Mouse (Mus musculus) MEL (cell line): ENCODE data around the gene Mns1. TPM values are rescaled to one million over a fixed set of nuclear protein-coding genes. Genes with fewer than 3 reads are reported as not detected.
A peak's percentile ranks its signal among the peaks of the same experiment; 100 is the strongest.

Experiments
- DNase-seq: peaks from one replicate; pipeline ENCODE4 v3.0.0; 2011; ENCODE audit warnings: low read depth, low spot score
- H3K27ac ChIP-seq: 2 replicates; pipeline ENCODE4 v1.5.1; 2012; ENCODE audit warnings: low read depth, mild to moderate bottlenecking, control low read depth, low read length, moderate library complexity; ENCODE audit not compliant: control insufficient read depth
- H3K27me3 ChIP-seq, 2 experiments: fragments of 150-350 bp in 1 of 2; sonication (generic) in 1 of 2; 2 replicates each; pipeline ENCODE4 v1.6.1; 2012; ENCODE audit warnings: low read length in 2 of 2, mild to moderate bottlenecking in 2 of 2, improper control_type of control experiment in 1 of 2, moderate library complexity in 1 of 2; ENCODE audit not compliant: insufficient read depth in 2 of 2, control insufficient read depth in 1 of 2
- H3K36me3 ChIP-seq, 2 experiments: 2 replicates each; pipeline ENCODE4 v1.6.1; 2012 to 2014; ENCODE audit warnings: low read length in 2 of 2, improper control_type of control experiment in 1 of 2, inconsistent platforms in 1 of 2, mild to moderate bottlenecking in 1 of 2; ENCODE audit not compliant: insufficient read depth in 2 of 2, control insufficient read depth in 1 of 2
- H3K4me1 ChIP-seq, 2 experiments: fragments of 150-350 bp in 1 of 2; sonication (generic) in 1 of 2; 2 replicates each; pipeline ENCODE4 v1.6.1; 2012; ENCODE audit warnings: low read length in 2 of 2, improper control_type of control experiment in 1 of 2, mild to moderate bottlenecking in 1 of 2; ENCODE audit not compliant: insufficient read depth in 2 of 2, control insufficient read depth in 1 of 2
- H3K4me3 ChIP-seq, 2 experiments: fragments of 150-350 bp in 1 of 2; sonication (generic) in 1 of 2; 2 replicates each; pipeline ENCODE4 v1.5.1; 2012; ENCODE audit warnings: low read depth in 2 of 2, low read length in 2 of 2, mild to moderate bottlenecking in 2 of 2, moderate library complexity in 2 of 2, control low read depth in 1 of 2, improper control_type of control experiment in 1 of 2; ENCODE audit not compliant: control insufficient read depth in 1 of 2, insufficient read depth in 1 of 2
- H3K79me2 ChIP-seq: 2 replicates; pipeline ENCODE4 v1.6.1; 2012; ENCODE audit warnings: mild to moderate bottlenecking, low read length, moderate library complexity; ENCODE audit not compliant: control insufficient read depth, poor library complexity, insufficient read depth
- H3K9ac ChIP-seq: 2 replicates; pipeline ENCODE4 v1.6.1; 2012; ENCODE audit warnings: low read depth, mild to moderate bottlenecking, control low read depth, low read length, moderate library complexity; ENCODE audit not compliant: control insufficient read depth, poor library complexity, severe bottlenecking
- H3K9me3 ChIP-seq: fragments of 150-350 bp; sonication (generic); replicated peaks from 2 replicates; pipeline ENCODE4 v1.6.1; 2012; ENCODE audit warnings: mild to moderate bottlenecking, low read length, improper control_type of control experiment, moderate library complexity; ENCODE audit not compliant: insufficient read depth
- CHD1 ChIP-seq: IDR thresholded peaks from 2 replicates; pipeline ENCODE4 v1.6.1; 2012; ENCODE audit warnings: low read depth, mild to moderate bottlenecking, inconsistent platforms, low read length, improper control_type of control experiment
- CHD2 ChIP-seq: IDR thresholded peaks from 2 replicates; pipeline ENCODE4 v1.6.1; 2011; ENCODE audit warnings: low read length, improper control_type of control experiment
- CTCF ChIP-seq, 3 experiments: IDR thresholded peaks in 2 of 3; conservative IDR thresholded peaks in 1 of 3; 2 replicates each; pipeline ENCODE4 v1.5.1; 2011 to 2012; ENCODE audit warnings: low read length in 3 of 3, low read depth in 2 of 3, mild to moderate bottlenecking in 2 of 3, improper control_type of control experiment in 1 of 3, inconsistent platforms in 1 of 3, mixed read lengths in 1 of 3, moderate library complexity in 1 of 3; ENCODE audit not compliant: control insufficient read depth in 1 of 3, insufficient read depth in 1 of 3, poor library complexity in 1 of 3, severe bottlenecking in 1 of 3
- E2F4 ChIP-seq: IDR thresholded peaks from 2 replicates; pipeline ENCODE4 v1.6.1; 2011; ENCODE audit warnings: low read depth, low read length, improper control_type of control experiment, borderline replicate concordance
- ELF1 ChIP-seq: IDR thresholded peaks from 2 replicates; pipeline ENCODE4 v1.6.1; 2014; ENCODE audit warnings: low read depth, mild to moderate bottlenecking, inconsistent platforms, low read length, improper control_type of control experiment, moderate library complexity
- EP300 ChIP-seq, 2 experiments: IDR thresholded peaks; 2 replicates each; pipeline ENCODE4 v1.6.1; 2011; ENCODE audit warnings: improper control_type of control experiment in 2 of 2, low read length in 2 of 2, low read depth in 1 of 2, mild to moderate bottlenecking in 1 of 2
- ETS1 ChIP-seq: IDR thresholded peaks from 2 replicates; pipeline ENCODE4 v1.6.1; 2012; ENCODE audit warnings: low read depth, mild to moderate bottlenecking, inconsistent platforms, low read length, improper control_type of control experiment, moderate library complexity
- GABPA ChIP-seq: IDR thresholded peaks from 2 replicates; pipeline ENCODE4 v1.6.1; 2012; ENCODE audit warnings: low read depth, mild to moderate bottlenecking, inconsistent platforms, low read length, improper control_type of control experiment, moderate library complexity
- GATA1 ChIP-seq: IDR thresholded peaks from 2 replicates; pipeline ENCODE4 v1.6.1; 2011; ENCODE audit warnings: low read depth, low read length, improper control_type of control experiment
- HCFC1 ChIP-seq: IDR thresholded peaks from 2 replicates; pipeline ENCODE4 v1.6.1; 2012; ENCODE audit warnings: low read depth, mild to moderate bottlenecking, inconsistent platforms, low read length, improper control_type of control experiment, moderate library complexity
- JUND ChIP-seq: IDR thresholded peaks from 2 replicates; pipeline ENCODE4 v1.6.1; 2011; ENCODE audit warnings: low read depth, mild to moderate bottlenecking, improper control_type of control experiment, low read length
- KAT2A ChIP-seq: conservative IDR thresholded peaks from 2 replicates; pipeline ENCODE4 v1.6.1; 2012; ENCODE audit warnings: low read depth, low read length, improper control_type of control experiment, inconsistent platforms
- MAX ChIP-seq: IDR thresholded peaks from 2 replicates; pipeline ENCODE4 v1.6.1; 2011; ENCODE audit warnings: low read length, improper control_type of control experiment
- MAZ ChIP-seq: IDR thresholded peaks from 2 replicates; pipeline ENCODE4 v1.6.1; 2012; ENCODE audit warnings: low read depth, mild to moderate bottlenecking, inconsistent platforms, low read length, improper control_type of control experiment
- MEF2A ChIP-seq: IDR thresholded peaks from 2 replicates; pipeline ENCODE4 v1.6.1; 2014; ENCODE audit warnings: low read depth, mild to moderate bottlenecking, inconsistent platforms, low read length, improper control_type of control experiment; ENCODE audit not compliant: poor library complexity, insufficient replicate concordance, severe bottlenecking; ENCODE audit errors: extremely low read depth
- MXI1 ChIP-seq: IDR thresholded peaks from 2 replicates; pipeline ENCODE4 v1.6.1; 2011; ENCODE audit warnings: mild to moderate bottlenecking, low read depth, low read length, improper control_type of control experiment
- MYB ChIP-seq: IDR thresholded peaks from 2 replicates; pipeline ENCODE4 v1.6.1; 2011; ENCODE audit warnings: mild to moderate bottlenecking, low read depth, low read length, improper control_type of control experiment
- MYC ChIP-seq: IDR thresholded peaks from 2 replicates; pipeline ENCODE4 v1.6.1; 2011; ENCODE audit warnings: low read depth, mild to moderate bottlenecking, low read length, improper control_type of control experiment, moderate library complexity
- NRF1 ChIP-seq: IDR thresholded peaks from 2 replicates; pipeline ENCODE4 v1.6.1; 2014; ENCODE audit warnings: low read depth, mild to moderate bottlenecking, inconsistent platforms, low read length, improper control_type of control experiment, moderate library complexity; ENCODE audit not compliant: poor library complexity, insufficient read depth, severe bottlenecking
- POLR2A ChIP-seq, 2 experiments: IDR thresholded peaks; 2 replicates each; pipeline ENCODE4 v1.6.1; 2011 to 2012; ENCODE audit warnings: low read length in 2 of 2, mild to moderate bottlenecking in 2 of 2, control low read depth in 1 of 2, improper control_type of control experiment in 1 of 2, low read depth in 1 of 2, moderate library complexity in 1 of 2; ENCODE audit not compliant: control insufficient read depth in 1 of 2, insufficient read depth in 1 of 2, poor library complexity in 1 of 2
- POLR2AphosphoS2 ChIP-seq: IDR thresholded peaks from 2 replicates; pipeline ENCODE4 v1.6.1; 2011; ENCODE audit warnings: low read length, improper control_type of control experiment
- RCOR1 ChIP-seq: IDR thresholded peaks from 2 replicates; pipeline ENCODE4 v1.6.1; 2012; ENCODE audit warnings: low read depth, mild to moderate bottlenecking, inconsistent platforms, low read length, improper control_type of control experiment
- SMC3 ChIP-seq: IDR thresholded peaks from 2 replicates; pipeline ENCODE4 v1.6.1; 2011; ENCODE audit warnings: low read depth, low read length, improper control_type of control experiment
- TBP ChIP-seq: IDR thresholded peaks from 2 replicates; pipeline ENCODE4 v1.8.0; 2011; ENCODE audit warnings: low read depth, low read length, improper control_type of control experiment
- TCF12 ChIP-seq: IDR thresholded peaks from 2 replicates; pipeline ENCODE4 v1.6.1; 2014; ENCODE audit warnings: low read depth, mild to moderate bottlenecking, inconsistent platforms, low read length, improper control_type of control experiment, moderate library complexity
- USF1 ChIP-seq: IDR thresholded peaks from 2 replicates; pipeline ENCODE4 v1.6.1; 2014; ENCODE audit warnings: low read depth, mild to moderate bottlenecking, inconsistent platforms, low read length, improper control_type of control experiment, moderate library complexity
- USF2 ChIP-seq, 2 experiments: IDR thresholded peaks; 2 replicates each; pipeline ENCODE4 v1.6.1; 2011 to 2012; ENCODE audit warnings: improper control_type of control experiment in 2 of 2, low read length in 2 of 2, borderline replicate concordance in 1 of 2, inconsistent platforms in 1 of 2, low read depth in 1 of 2, mild to moderate bottlenecking in 1 of 2; ENCODE audit not compliant: insufficient read depth in 1 of 2
- ZMIZ1 ChIP-seq: IDR thresholded peaks from 2 replicates; pipeline ENCODE4 v1.6.1; 2012; ENCODE audit warnings: low read depth, mild to moderate bottlenecking, inconsistent platforms, low read length, improper control_type of control experiment, moderate library complexity
- ZNF384 ChIP-seq: IDR thresholded peaks from 2 replicates; pipeline ENCODE4 v1.6.1; 2012; ENCODE audit warnings: low read depth, mild to moderate bottlenecking, inconsistent platforms, low read length, improper control_type of control experiment
- polyA plus RNA-seq, 2 experiments: library from polyadenylated mRNA; stranded (reverse) in 1 of 2; unstranded in 1 of 2; fragments of >175 nt in 1 of 2; fragments of >200 nt in 1 of 2; gene quantifications; 2 replicates each; pipeline versions ENCODE4 v1.2.1 to v1.2.4; 2012; ENCODE audit warnings: low replicate concordance in 2 of 2, low read depth in 1 of 2; ENCODE audit not compliant: insufficient read length in 2 of 2, insufficient read depth in 1 of 2, missing spikeins in 1 of 2
- total RNA-seq: library from RNA; depleted of rRNA; stranded (reverse); fragments of 300-350 nt; gene quantifications from 2 replicates; pipeline ENCODE4 v1.2.3, GENCODE M21; 2012

Mns1 gene
- total and polyA plus RNA-seq, 3 experiments, result 54.0 to 54.8 TPM; not detected in 1

DNA sequence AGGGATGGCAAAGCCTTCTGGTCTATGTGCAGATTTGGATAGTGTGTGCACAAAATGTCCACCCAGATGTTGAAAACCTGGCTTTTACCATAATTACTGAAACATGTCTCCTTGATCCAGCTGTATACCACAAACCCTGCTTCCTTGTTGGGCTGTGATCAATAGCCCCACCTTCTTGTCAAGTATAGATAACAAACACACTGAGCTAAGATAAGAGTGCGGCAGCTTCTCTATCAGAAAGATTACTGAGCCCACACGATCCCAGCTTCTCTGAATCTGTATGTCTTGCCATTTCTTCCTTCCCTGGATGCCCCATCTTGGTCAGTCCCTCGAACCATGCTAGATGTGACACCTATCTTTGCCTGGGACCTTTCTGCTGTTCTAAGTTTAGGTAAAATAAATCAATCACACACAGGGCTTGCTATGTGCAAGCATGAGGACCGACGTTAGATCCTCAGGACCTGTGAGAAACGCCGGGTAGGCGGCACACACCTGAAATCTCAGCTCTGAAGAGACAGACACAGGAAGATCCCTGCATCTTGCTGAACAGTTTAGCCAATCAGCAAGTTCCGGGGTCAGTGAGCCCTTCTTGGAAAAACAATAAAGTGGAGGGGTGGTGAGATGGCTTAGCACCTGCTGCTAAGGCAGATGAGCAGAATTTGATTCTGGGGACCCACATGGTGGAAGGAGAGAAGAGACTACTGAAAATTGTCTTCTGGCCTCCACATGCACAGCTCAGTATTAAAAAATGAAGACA is 31.8 kb upstream of the Mns1 start:
- Histone ChIP-seq H3K27ac (no peak overlapping the region), H3K4me3 (no peak overlapping the region), H3K9me3 (no peaks in the 10 kb centered on the region), H3K79me2 (no peaks in the 10 kb centered on the region; the same call in 1 of the 2 replicates), H3K9ac (no peak overlapping the region)
- DNase-seq, result peak; percentile 26
- peak; percentile 49 to 70 for TF ChIP-seq EP300 (IDR thresholded peaks at IDR 0.05; ENCODE audit: low read depth in 1 of 2, low read length in 2 of 2)
- TF ChIP-seq TCF12, result peak; percentile 78
- no peak for TF ChIP-seq ETS1
- peak; percentile 89 for TF ChIP-seq GATA1
- TF ChIP-seq ZNF384, result no peak
- TF ChIP-seq ELF1, result 0 out of 2 replicates have a peak, but pooled peaks have one; percentile 10
- TF ChIP-seq, all 39 proteins: peak for 4
- Histone ChIP-seq H3K36me3 (peaks cover 0 to 14% of the 10 kb centered on the region in 2 experiments; a peak in 2 of 4 replicates), H3K4me1 (peaks cover 2 to 21% of the 10 kb centered on the region in 2 experiments; a peak in 2 of 4 replicates), H3K27me3 (no peaks in the 10 kb centered on the region)

DNA sequence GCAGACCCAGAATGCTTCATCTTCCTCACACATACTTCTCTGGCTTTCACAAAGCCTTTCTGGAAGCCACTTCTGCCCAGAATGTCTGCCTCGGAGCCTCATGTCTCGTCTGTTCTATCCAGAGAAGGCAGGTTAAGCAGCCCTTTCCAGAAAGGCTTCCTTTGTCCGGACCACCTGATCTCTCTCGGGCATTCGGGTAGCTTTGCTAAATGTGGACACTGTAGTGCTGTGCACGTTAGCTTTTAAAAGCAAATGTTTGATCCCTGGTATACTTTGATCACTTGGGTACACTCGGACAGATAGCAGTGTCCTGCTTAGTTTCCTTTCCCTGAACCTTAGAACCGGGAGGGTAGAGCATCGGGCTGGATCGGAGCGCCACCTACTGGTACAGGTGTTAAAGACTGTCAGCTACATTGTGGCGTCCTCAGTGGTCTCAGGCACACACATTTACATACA is 29.7 kb upstream of the Mns1 start:
- Histone ChIP-seq H3K9ac (peak overlapping the region; percentile 71), H3K27me3 (no peaks in the 10 kb centered on the region), H3K4me3 (peak overlapping the region; percentile 55 to 74), H3K9me3 (no peaks in the 10 kb centered on the region), H3K27ac (peak overlapping the region; percentile 16), H3K79me2 (no peaks in the 10 kb centered on the region; the same call in 1 of the 2 replicates), H3K36me3 (peaks cover 0 to 14% of the 10 kb centered on the region in 2 experiments; a peak in 2 of 4 replicates), H3K4me1 (peaks cover 2 to 21% of the 10 kb centered on the region in 2 experiments; a peak in 2 of 4 replicates)
- peak; percentile 93 for DNase-seq
- TF ChIP-seq TCF12 (no peak), MXI1 (0 out of 2 replicates have a peak, but pooled peaks have one; percentile 34), USF2 (IDR thresholded peaks at IDR 0.05; ENCODE audit: borderline replicate concordance in 1 of 2, insufficient read depth in 1 of 2, low read depth in 1 of 2, low read length in 2 of 2) (no peak), MAX (no peak), ELF1 (no peak), JUND (no peak), RCOR1 (no peak), MAZ (no peak), SMC3 (peak; percentile 75), CHD2 (no peak), ZMIZ1 (no peak), NRF1 (no peak), GABPA (no peak), KAT2A (no peak), USF1 (no peak), MYC (no peak; the same call in 1 of the 2 replicates), ZNF384 (no peak), MYB (no peak), CTCF (IDR thresholded peaks at IDR 0.05 in 2 of 3, conservative IDR thresholded peaks at IDR 0.05 in 1 of 3; ENCODE audit: control insufficient read depth in 1 of 3, insufficient read depth in 1 of 3, low read depth in 2 of 3, low read length in 3 of 3, poor library complexity in 1 of 3, severe bottlenecking in 1 of 3) (peak; percentile 89 to 94 (median 91)), POLR2A (IDR thresholded peaks at IDR 0.05; ENCODE audit: control insufficient read depth in 1 of 2, insufficient read depth in 1 of 2, low read depth in 1 of 2, low read length in 2 of 2, poor library complexity in 1 of 2) (no peak), CHD1 (no peak), POLR2AphosphoS2 (no peak), HCFC1 (no peak), MEF2A (no peak), E2F4 (no peak), TBP (peak; percentile 72), ETS1 (no peak)
